Mouse (Mus musculus): ENCODE measurements at regions not wholly inside any gene's neighbourhood (a gene's known extent, or its start where the extent isn't known, plus 50 kb on each side); places are given as distances from the start of the nearest gene placed in this dataset.

DNA sequence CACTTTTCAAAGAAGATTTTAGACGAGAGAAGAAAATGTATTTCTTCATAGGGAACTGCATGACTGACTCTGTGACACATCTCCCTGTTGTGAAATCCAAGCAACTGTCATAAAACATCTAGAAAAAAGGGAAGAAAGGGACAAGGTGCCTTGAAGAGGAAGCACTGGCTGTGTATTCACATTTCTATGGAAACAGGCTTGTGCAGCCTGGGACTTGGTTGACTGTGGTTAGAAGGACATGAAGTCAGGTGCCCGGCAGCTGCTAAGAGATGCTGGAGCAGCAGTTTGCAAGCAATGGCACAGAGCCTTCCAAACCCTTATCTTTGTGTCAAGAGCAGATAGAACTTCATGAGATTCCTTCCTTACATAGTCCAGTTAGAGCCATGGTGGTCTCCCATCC lies 263.5 kb downstream of the Gm826 start:
- WGBS, result 64% methylated on average over 2 of the region's 2 CpGs
- Histone ChIP-seq H3K27me3 (ENCODE audit: control insufficient read depth, insufficient read depth, low read length) (no peaks in the 10 kb centered on the region), H3K27ac (ENCODE audit: insufficient read depth, low read depth, low read length) (no peak overlapping the region), H3K4me1 (ENCODE audit: control insufficient read depth, insufficient read depth, insufficient read length, low read length) (no peaks in the 10 kb centered on the region; the same call in 1 of the 2 replicates), H3K36me3 (ENCODE audit: control insufficient read depth, insufficient read depth, low read length) (no peaks in the 10 kb centered on the region), H3K4me3 (ENCODE audit: low read depth, low read length) (no peak overlapping the region)
- TF ChIP-seq POLR2A (IDR thresholded peaks at IDR 0.05; ENCODE audit: low read depth, low read length) (no peak), CTCF (IDR thresholded peaks at IDR 0.05; ENCODE audit: extremely low read depth, insufficient read length, insufficient replicate concordance, low read depth, low read length) (no peak)

DNA sequence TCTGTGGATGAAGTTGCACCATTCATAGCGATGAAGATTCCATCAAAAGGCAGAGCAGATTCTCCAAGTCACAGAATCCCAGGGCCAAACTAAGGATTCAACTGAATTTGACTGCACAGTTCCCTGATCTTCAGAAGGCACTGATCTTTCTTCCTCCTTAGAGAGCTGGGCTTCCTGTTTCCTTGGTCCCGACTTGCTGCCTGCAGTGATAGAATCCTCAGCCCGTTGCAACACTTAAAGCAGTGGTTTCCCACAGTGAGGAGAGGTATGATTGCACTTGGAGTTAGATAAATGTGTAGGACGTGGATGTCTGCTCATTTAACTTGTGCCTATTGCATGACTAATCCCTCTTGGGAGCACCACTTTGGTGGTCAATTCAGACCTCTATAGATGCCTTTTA lies 265.2 kb downstream of the Gm826 start:
- WGBS, result 71% methylated on average over 4 of the region's 4 CpGs
- Histone ChIP-seq H3K27ac (ENCODE audit: insufficient read depth, low read depth, low read length) (no peak overlapping the region), H3K36me3 (ENCODE audit: control insufficient read depth, insufficient read depth, low read length) (no peaks in the 10 kb centered on the region), H3K27me3 (ENCODE audit: control insufficient read depth, insufficient read depth, low read length) (no peaks in the 10 kb centered on the region), H3K4me3 (ENCODE audit: low read depth, low read length) (no peak overlapping the region), H3K4me1 (ENCODE audit: control insufficient read depth, insufficient read depth, insufficient read length, low read length) (no peaks in the 10 kb centered on the region; the same call in 1 of the 2 replicates)
- TF ChIP-seq CTCF (IDR thresholded peaks at IDR 0.05; ENCODE audit: extremely low read depth, insufficient read length, insufficient replicate concordance, low read depth, low read length) (no peak), POLR2A (IDR thresholded peaks at IDR 0.05; ENCODE audit: low read depth, low read length) (no peak)

DNA sequence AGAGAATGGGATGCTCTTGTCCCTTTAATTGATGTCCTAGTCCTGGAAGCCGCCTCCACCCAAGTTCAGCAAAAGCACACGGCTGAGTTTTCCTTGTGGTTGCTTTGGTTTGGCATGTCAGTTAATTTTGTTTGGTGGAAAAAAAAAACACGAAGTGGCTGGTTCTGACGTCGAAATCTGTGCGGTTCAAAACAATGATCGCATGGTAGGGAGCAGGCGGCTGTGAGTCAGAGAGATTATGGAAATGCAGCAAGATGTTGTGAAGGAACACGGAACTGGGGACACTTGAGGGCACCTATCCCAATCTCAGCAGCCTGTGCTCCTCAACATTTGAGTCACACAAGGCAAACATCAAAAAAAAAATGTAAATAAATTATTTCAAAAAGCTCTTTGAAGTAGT lies 266.1 kb downstream of the Gm826 start:
- 74% methylated on average over 9 of the region's 9 CpGs for WGBS
- Histone ChIP-seq H3K27ac (ENCODE audit: insufficient read depth, low read depth, low read length) (no peak overlapping the region), H3K4me1 (ENCODE audit: control insufficient read depth, insufficient read depth, insufficient read length, low read length) (no peaks in the 10 kb centered on the region; the same call in 1 of the 2 replicates), H3K27me3 (ENCODE audit: control insufficient read depth, insufficient read depth, low read length) (no peaks in the 10 kb centered on the region), H3K36me3 (ENCODE audit: control insufficient read depth, insufficient read depth, low read length) (no peaks in the 10 kb centered on the region), H3K4me3 (ENCODE audit: low read depth, low read length) (no peak overlapping the region)
- TF ChIP-seq POLR2A (IDR thresholded peaks at IDR 0.05; ENCODE audit: low read depth, low read length) (no peak), CTCF (IDR thresholded peaks at IDR 0.05; ENCODE audit: extremely low read depth, insufficient read length, insufficient replicate concordance, low read depth, low read length) (no peak)

DNA sequence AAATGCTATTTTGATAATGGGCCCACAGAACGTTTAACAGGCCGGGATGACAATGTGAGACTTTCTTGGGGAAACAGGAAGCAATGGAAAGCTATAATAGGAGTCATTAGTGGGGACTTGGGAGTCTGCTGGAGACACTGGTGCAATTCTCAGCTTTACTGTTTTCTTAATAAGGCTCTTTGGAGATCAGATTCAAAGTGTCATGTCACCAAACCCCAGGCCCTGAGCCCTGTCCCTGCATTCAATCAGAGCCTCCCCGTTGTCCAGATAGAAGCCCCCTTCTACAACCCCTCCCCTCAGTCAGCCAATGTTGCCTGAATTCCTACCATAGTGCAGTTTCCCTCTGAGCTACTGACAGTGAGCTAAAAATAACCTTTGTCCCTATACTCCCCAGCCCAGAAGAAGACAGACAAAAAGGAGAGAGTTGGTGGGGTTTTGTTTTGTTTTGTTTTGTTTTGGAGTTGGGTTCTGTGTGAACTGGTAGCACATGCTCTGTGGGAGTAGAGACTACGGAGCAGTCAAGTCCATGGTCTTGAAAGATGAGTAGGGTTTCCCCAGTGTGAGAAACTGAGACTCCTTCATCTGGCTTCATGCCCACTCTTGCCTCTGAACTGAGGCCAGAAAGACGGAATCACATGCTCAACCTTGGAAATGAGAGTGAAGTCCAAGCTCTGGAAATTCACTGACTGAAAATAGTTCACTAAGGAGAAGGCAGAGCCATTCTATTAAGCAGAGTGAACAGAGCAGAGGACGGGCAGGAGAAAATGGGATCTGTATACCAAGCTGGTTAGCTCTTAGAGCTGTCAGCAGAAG lies 267.3 kb downstream of the Gm826 start:
- no peaks in the 10 kb centered on the region for H3K36me3 ChIP-seq (ENCODE audit: control insufficient read depth, insufficient read depth, low read length)
- H3K4me1 ChIP-seq (ENCODE audit: control insufficient read depth, insufficient read depth, insufficient read length, low read length), result no peaks in the 10 kb centered on the region; the same call in 1 of the 2 replicates
- WGBS, result 26% methylated on average over 6 of the region's 6 CpGs
- no peaks in the 10 kb centered on the region for H3K27me3 ChIP-seq (ENCODE audit: control insufficient read depth, insufficient read depth, low read length)
- H3K27ac ChIP-seq (ENCODE audit: insufficient read depth, low read depth, low read length), result no peak overlapping the region
- no peak overlapping the region for H3K4me3 ChIP-seq (ENCODE audit: low read depth, low read length)
- TF ChIP-seq CTCF (IDR thresholded peaks at IDR 0.05; ENCODE audit: extremely low read depth, insufficient read length, insufficient replicate concordance, low read depth, low read length) (no peak), POLR2A (IDR thresholded peaks at IDR 0.05; ENCODE audit: low read depth, low read length) (no peak)

DNA sequence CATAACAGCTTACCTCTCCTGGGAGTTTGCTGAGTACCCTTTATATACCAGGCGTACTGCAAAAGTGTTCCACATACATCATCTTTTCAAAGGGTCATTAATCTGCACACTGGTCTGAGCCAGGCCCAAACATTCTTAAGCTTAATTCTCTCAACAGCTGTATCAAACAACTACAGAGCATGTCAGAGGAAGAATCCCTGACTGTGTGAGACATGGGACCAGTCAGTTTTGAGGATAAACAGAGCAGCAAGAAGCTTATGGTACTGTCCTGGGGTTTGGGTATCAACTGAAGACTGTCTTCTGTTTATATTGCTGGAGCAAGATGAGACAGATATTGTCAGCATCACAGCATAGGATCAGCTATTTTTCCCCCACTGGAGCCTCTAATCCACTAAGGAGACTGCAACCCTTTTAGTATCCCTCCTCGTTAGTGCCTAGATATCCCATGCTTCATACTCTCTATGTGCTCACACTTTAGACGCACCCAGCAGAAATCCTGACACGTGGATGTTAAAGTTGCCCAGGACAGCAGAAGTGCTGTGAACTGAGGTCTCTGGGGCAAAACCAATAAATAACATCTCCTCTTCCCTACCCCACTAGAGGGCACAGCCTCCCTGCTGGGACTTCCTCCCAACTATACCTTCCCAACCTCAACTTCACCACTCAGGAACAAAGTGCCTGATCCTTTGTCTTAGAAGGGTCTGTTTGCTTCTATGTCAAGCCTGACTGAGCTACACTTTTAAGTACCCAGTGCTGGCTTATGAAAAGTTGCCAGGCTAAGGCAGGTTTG lies 271.6 kb downstream of the Gm826 start:
- H3K4me3 ChIP-seq (ENCODE audit: low read depth, low read length), result no peak overlapping the region
- H3K27me3 ChIP-seq (ENCODE audit: control insufficient read depth, insufficient read depth, low read length), result no peaks in the 10 kb centered on the region
- no peak overlapping the region for H3K27ac ChIP-seq (ENCODE audit: insufficient read depth, low read depth, low read length)
- H3K4me1 ChIP-seq (ENCODE audit: control insufficient read depth, insufficient read depth, insufficient read length, low read length), result no peaks in the 10 kb centered on the region; the same call in 1 of the 2 replicates
- TF ChIP-seq POLR2A (IDR thresholded peaks at IDR 0.05; ENCODE audit: low read depth, low read length) (no peak), CTCF (IDR thresholded peaks at IDR 0.05; ENCODE audit: extremely low read depth, insufficient read length, insufficient replicate concordance, low read depth, low read length) (peak; percentile 33; the same call in 1 of the 2 replicates)
- no peaks in the 10 kb centered on the region for H3K36me3 ChIP-seq (ENCODE audit: control insufficient read depth, insufficient read depth, low read length)
- 58% methylated on average over 4 of the region's 4 CpGs for WGBS

DNA sequence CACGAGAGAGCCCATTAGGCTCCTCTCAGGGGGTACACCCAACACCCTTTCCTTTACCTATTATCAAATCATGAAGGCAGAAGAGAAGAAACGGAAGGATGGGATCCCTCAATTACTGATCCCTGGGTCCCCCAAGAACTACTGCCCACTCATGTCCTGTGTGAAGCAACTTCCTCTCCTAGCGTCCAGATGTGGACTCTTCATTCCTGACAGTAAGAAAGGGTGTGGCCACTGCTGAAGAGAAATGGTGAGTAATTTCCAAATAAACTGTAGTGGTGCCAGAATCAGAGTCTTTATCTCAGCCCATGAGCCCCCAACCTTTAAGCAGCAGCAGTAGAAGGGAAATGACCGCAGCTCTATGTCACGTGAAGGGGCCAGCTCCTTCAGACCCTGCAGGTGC lies 273.9 kb downstream of the Gm826 start:
- TF ChIP-seq CTCF (IDR thresholded peaks at IDR 0.05; ENCODE audit: extremely low read depth, insufficient read length, insufficient replicate concordance, low read depth, low read length), result no peak
- no peak for TF ChIP-seq POLR2A (IDR thresholded peaks at IDR 0.05; ENCODE audit: low read depth, low read length)
- no peaks in the 10 kb centered on the region for H3K36me3 ChIP-seq (ENCODE audit: control insufficient read depth, insufficient read depth, low read length)
- H3K4me3 ChIP-seq (ENCODE audit: low read depth, low read length), result no peak overlapping the region
- H3K4me1 ChIP-seq (ENCODE audit: control insufficient read depth, insufficient read depth, insufficient read length, low read length), result no peaks in the 10 kb centered on the region
- H3K27me3 ChIP-seq (ENCODE audit: control insufficient read depth, insufficient read depth, low read length), result no peaks in the 10 kb centered on the region
- 64% methylated on average over 5 of the region's 5 CpGs for WGBS
- H3K27ac ChIP-seq (ENCODE audit: insufficient read depth, low read depth, low read length), result no peak overlapping the region

DNA sequence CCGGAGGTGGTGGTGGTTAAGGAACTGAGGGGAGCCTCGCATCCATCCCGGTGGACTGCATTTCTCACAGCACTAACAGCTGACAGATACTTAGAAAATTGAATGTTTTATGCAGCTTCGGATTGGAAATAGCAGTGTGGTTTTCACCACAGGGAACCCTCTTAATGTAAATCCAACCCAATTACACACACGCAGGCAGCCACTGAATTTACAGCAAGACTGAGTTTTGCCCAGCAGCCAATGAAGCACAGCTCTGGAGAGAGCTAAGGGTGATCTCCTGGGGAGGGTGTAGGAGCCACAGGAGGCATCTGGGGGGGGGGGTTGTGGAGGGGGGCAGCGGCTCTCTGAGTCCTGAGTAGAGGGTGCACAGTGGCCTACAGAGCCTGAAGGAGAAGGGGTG lies 276.8 kb downstream of the Gm826 start:
- no peak overlapping the region for H3K4me3 ChIP-seq (ENCODE audit: low read depth, low read length)
- H3K36me3 ChIP-seq (ENCODE audit: control insufficient read depth, insufficient read depth, low read length), result no peaks in the 10 kb centered on the region
- no peaks in the 10 kb centered on the region for H3K4me1 ChIP-seq (ENCODE audit: control insufficient read depth, insufficient read depth, insufficient read length, low read length)
- H3K27ac ChIP-seq (ENCODE audit: insufficient read depth, low read depth, low read length), result no peak overlapping the region
- TF ChIP-seq POLR2A (IDR thresholded peaks at IDR 0.05; ENCODE audit: low read depth, low read length) (no peak), CTCF (IDR thresholded peaks at IDR 0.05; ENCODE audit: extremely low read depth, insufficient read length, insufficient replicate concordance, low read depth, low read length) (no peak)
- WGBS, result 62% methylated on average over 6 of the region's 6 CpGs
- no peaks in the 10 kb centered on the region for H3K27me3 ChIP-seq (ENCODE audit: control insufficient read depth, insufficient read depth, low read length)
